Mouse (Mus musculus) neural tube, embryonic 11.5 days (tissue): ENCODE measurements at regions not wholly inside any gene's neighbourhood (a gene's known extent, or its start where the extent isn't known, plus 50 kb on each side); places are given as distances from the start of the nearest gene placed in this dataset.
"Not testable (repeated sequence)": the region's sequence is repeated elsewhere in the genome, so short reads cannot be mapped to it uniquely, and the experiment has no call there.

Experiments used
- ATAC-seq: fragments of 200-750 bp; cut with Nextera tagmentation; 2 replicates; pipeline ENCODE4 v1.8.0; 2017; ENCODE audit warnings: moderate number of reproducible peaks, mild to moderate bottlenecking, moderate TSS enrichment, moderate library complexity; ENCODE audit not compliant: insufficient read depth, low FRiP score, low TSS enrichment
- DNase-seq: peaks from one replicate; pipeline ENCODE4 v3.0.0-alpha.2; 2015; ENCODE audit warnings: low spot score
- H3K27ac ChIP-seq: fragments of 300-500 bp; sonication (generic); 2 replicates; pipeline ENCODE4 v1.5.1; 2014; ENCODE audit warnings: low read depth, mild to moderate bottlenecking, low read length
- H3K27me3 ChIP-seq: fragments of 300-500 bp; sonication (generic); 2 replicates; pipeline ENCODE4 v1.6.1; 2014; ENCODE audit warnings: mild to moderate bottlenecking, low read length, mixed read lengths; ENCODE audit not compliant: control insufficient read depth, insufficient read depth
- H3K36me3 ChIP-seq: fragments of 300-500 bp; sonication (generic); 2 replicates; pipeline ENCODE4 v1.6.1; 2014; ENCODE audit warnings: mild to moderate bottlenecking, low read length, moderate library complexity, mixed read lengths; ENCODE audit not compliant: control insufficient read depth, insufficient read depth
- H3K4me1 ChIP-seq: fragments of 300-500 bp; sonication (generic); 2 replicates; pipeline ENCODE4 v1.6.1; 2014; ENCODE audit warnings: low read length, mixed read lengths; ENCODE audit not compliant: control insufficient read depth, insufficient read depth
- H3K4me2 ChIP-seq: fragments of 300-500 bp; sonication (generic); 2 replicates; pipeline ENCODE4 v1.6.1; 2014; ENCODE audit warnings: low read depth, mild to moderate bottlenecking, moderate library complexity
- H3K4me3 ChIP-seq: fragments of 300-500 bp; sonication (generic); 2 replicates; pipeline ENCODE4 v1.5.1; 2014; ENCODE audit warnings: low read depth, low read length
- H3K9ac ChIP-seq: fragments of 300-500 bp; sonication (generic); 2 replicates; pipeline ENCODE4 v1.6.1; 2014; ENCODE audit warnings: mild to moderate bottlenecking, low read length
- H3K9me3 ChIP-seq: fragments of 300-500 bp; sonication (generic); 2 replicates; pipeline ENCODE4 v1.6.1; 2016; ENCODE audit warnings: low read length; ENCODE audit not compliant: control insufficient read depth
- WGBS: fragments of 180-500 bp; shearing (Covaris S2); extraction: QIAGEN DNeasy Blood & Tissue Kit; methylation state at CpG from one replicate; pipeline ENCODE4 v1.1.7; 2014; 5-methylcytosine and 5-hydroxymethylcytosine counted together

DNA sequence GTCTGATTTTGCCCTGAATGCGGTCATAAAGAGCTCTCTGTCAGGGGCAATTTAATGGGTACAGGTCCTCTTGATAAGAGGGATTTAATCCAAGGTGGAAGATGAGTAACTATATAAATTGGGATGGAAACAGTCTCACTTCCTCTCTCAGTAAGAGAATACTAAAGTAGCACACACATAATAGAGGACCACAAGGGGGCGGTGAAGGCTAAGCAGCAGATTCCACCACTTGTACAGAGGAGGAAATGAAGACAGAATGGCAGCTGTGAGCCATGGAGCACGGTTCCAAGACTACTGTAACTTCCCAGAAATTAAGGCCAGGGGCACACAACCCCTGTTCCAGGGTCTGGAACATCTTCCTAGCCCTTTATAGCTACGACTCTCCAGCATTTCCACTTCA lies 262.6 kb upstream of the Ywhaq start:
- not testable (repeated sequence) for H3K9ac ChIP-seq, ATAC-seq, H3K4me1 ChIP-seq, H3K9me3 ChIP-seq, H3K36me3 ChIP-seq, H3K4me2 ChIP-seq, H3K27me3 ChIP-seq, DNase-seq, H3K4me3 ChIP-seq, H3K27ac ChIP-seq
- 32% methylated on average over 3 of the region's 4 CpGs for WGBS

- H3K4me1 ChIP-seq, H3K9ac ChIP-seq, H3K36me3 ChIP-seq, H3K4me2 ChIP-seq, H3K4me3 ChIP-seq, DNase-seq, H3K27me3 ChIP-seq, H3K27ac ChIP-seq, ATAC-seq: not testable (repeated sequence)
- H3K9me3 ChIP-seq = peaks cover 11% of the 10 kb centered on the region; the same call in 1 of the 2 replicates
- 89% methylated on average over 8 of the region's 8 CpGs for WGBS
Measured at GRCm38 (mm10) chr12:21649381-21649780, 231.9 kb upstream of the Ywhaq start.

DNA sequence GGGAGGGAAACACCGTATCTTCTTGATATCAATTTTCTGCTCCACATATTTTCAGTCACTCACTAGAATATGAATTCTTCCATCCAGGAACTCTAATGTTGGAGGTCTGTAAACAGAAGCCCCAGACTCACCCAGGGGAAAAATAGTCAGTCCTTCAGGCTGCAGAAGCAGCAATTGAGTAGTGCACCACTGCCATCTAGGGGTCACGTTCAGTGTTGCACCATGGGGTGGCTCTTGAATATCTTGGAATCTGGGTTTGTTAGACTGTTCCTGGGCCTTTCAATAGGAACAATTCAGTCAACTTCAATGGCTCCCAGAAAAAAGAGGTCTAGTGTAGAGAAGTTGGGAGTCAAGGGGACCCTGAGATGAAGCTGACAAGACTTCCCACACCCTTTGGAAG lies 196.3 kb upstream of the Ywhaq start:
- not testable (repeated sequence) for H3K4me3 ChIP-seq, H3K36me3 ChIP-seq, H3K4me1 ChIP-seq, H3K27me3 ChIP-seq, H3K27ac ChIP-seq, H3K4me2 ChIP-seq, H3K9ac ChIP-seq, ATAC-seq, H3K9me3 ChIP-seq
- DNase-seq = peak; percentile 77
- 18% methylated on average over 2 of the region's 2 CpGs for WGBS

- Histone ChIP-seq H3K9ac (no peak overlapping the region), H3K4me3 (no peak overlapping the region), H3K4me1 (no peaks in the 10 kb centered on the region), H3K36me3 (no peaks in the 10 kb centered on the region), H3K9me3 (no peaks in the 10 kb centered on the region), H3K4me2 (no peak overlapping the region), H3K27ac (no peak overlapping the region), H3K27me3 (no peaks in the 10 kb centered on the region)
- no peak for DNase-seq
- WGBS = 86% methylated on average over 7 of the region's 7 CpGs
- no peak for ATAC-seq
Measured at GRCm38 (mm10) chr12:21568415-21569040, 151.1 kb upstream of the Ywhaq start.

- WGBS = 44% methylated on average over 2 of the region's 2 CpGs
- not testable (repeated sequence) for H3K4me1 ChIP-seq, H3K4me2 ChIP-seq, DNase-seq, H3K4me3 ChIP-seq, H3K36me3 ChIP-seq, H3K27me3 ChIP-seq, ATAC-seq, H3K27ac ChIP-seq, H3K9ac ChIP-seq, H3K9me3 ChIP-seq
Measured at GRCm38 (mm10) chr12:21543962-21544361, 126.5 kb upstream of the Ywhaq start.

DNA sequence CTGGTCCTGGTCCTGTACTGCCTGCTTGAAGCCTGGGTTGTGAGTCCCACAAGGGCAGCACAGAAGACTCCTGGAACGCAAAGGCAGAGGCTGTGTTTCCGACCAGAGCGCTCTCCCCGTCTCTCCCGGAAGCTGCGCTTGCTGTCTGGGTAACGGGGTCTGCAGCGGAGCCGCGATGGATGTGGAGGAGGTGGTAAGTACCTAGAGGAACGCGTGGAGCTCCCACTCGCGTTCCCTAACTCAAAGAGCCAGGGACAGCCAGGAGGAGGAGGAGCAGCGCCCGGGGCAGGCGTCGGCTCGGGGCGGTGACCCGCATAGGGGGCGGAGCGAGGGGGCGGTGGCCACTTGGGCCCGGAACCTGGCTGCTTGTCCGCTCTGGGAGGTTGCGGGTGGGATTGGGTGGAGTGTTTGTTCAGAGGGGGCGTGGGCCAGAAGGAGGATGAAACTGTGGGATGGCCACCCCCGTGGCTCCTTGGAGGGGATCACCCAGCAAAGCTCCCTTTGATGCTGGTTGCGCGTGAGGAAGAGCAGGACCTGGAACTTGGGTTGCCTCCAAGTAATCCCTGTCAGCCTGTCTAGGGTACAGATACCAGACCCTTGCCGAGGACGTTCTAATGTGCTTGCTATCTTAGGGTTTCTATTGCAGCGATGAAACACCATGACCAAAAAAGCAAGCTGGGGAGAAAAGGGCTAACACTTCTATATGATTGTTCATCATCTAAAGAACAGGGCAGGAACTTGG lies 125.9 kb upstream of the Ywhaq start:
- ATAC-seq = peak; percentile 74
- WGBS = 4% methylated on average over 33 of the region's 34 CpGs
- H3K27me3 ChIP-seq, H3K9me3 ChIP-seq, H3K36me3 ChIP-seq, H3K27ac ChIP-seq, H3K4me1 ChIP-seq: not testable (repeated sequence)
- peak; percentile 52 for DNase-seq
- peak overlapping the region; percentile 65 for H3K9ac ChIP-seq
- peak overlapping the region; percentile 46 for H3K4me3 ChIP-seq
- peak overlapping the region; percentile 57 for H3K4me2 ChIP-seq

- H3K27ac ChIP-seq = no peak overlapping the region
- WGBS = 83% methylated on average over 3 of the region's 3 CpGs
- no peak overlapping the region for H3K4me3 ChIP-seq
- DNase-seq (no peak), ATAC-seq (no peak)
- H3K9me3 ChIP-seq = no peaks in the 10 kb centered on the region
- H3K9ac ChIP-seq = no peak overlapping the region
- no peaks in the 10 kb centered on the region for H3K36me3 ChIP-seq
- no peaks in the 10 kb centered on the region for H3K4me1 ChIP-seq
- H3K4me2 ChIP-seq = no peak overlapping the region
- H3K27me3 ChIP-seq = no peaks in the 10 kb centered on the region
Measured at GRCm38 (mm10) chr12:21531766-21532165, 114.3 kb upstream of the Ywhaq start.

DNA sequence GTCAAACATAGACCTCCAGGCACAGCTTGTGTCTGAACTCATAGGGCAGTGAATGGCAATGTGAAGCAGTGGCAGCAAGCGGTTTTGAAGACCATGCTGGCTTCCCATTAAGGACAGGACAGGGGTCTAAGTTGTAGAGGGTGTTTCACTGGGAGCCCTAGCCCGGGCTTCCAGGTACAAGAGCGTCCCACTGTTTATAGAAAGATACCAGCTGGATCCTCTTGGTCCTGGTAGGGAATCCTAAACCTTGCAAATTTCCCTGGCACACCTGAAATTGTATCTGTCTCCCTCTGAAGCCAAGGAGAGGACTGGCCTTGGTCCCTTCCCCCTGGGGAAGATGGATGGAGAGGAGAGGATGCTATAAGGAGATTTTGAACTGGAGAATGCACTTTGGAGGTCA lies 111.9 kb upstream of the Ywhaq start:
- H3K9me3 ChIP-seq, H3K4me2 ChIP-seq, H3K27ac ChIP-seq, H3K9ac ChIP-seq, H3K27me3 ChIP-seq, H3K36me3 ChIP-seq, H3K4me3 ChIP-seq, H3K4me1 ChIP-seq, DNase-seq, ATAC-seq: not testable (repeated sequence)
- 82% methylated on average over 3 of the region's 3 CpGs for WGBS

GRCm38 (mm10) chr12:21527336-21527735 lies 109.9 kb upstream of the Ywhaq start:
- 86% methylated on average over 8 of the region's 8 CpGs for WGBS
- DNase-seq, ATAC-seq, H3K4me3 ChIP-seq, H3K36me3 ChIP-seq, H3K9ac ChIP-seq, H3K9me3 ChIP-seq, H3K27me3 ChIP-seq, H3K4me1 ChIP-seq, H3K4me2 ChIP-seq, H3K27ac ChIP-seq: not testable (repeated sequence)
